Mouse (Mus musculus) liver, embryonic 14.5 days (tissue): ENCODE data around the gene Ugt8a.

ENCODE experiments used
- CTCF ChIP-seq: IDR thresholded peaks from 2 replicates; pipeline ENCODE4 v1.5.1; 2016; ENCODE audit warnings: antibody characterized with exemption, low read depth, control low read depth
- EP300 ChIP-seq: IDR thresholded peaks from 2 replicates; pipeline ENCODE4 v1.6.1; 2016; ENCODE audit warnings: antibody characterized with exemption, low read depth

- TF ChIP-seq CTCF (no peak), EP300 (no peak)
Observed at GRCm38 (mm10) chr3:125975899-125976298, 37.5 kb upstream of the Ugt8a start.
